Mouse (Mus musculus) adrenal gland, adult 18-20 months (tissue): Measurements from ENCODE around the gene Bcl2l12. TPM values are rescaled to one million over a fixed set of nuclear protein-coding genes. Genes with fewer than 3 reads are reported as not detected.
"Not testable (repeated sequence)": the region's sequence is repeated elsewhere in the genome, so short reads cannot be mapped to it uniquely, and the experiment has no call there.

Experiments used
- DNase-seq, 2 experiments: peaks; one replicate each; pipeline ENCODE4 v3.0.0; 2021 to 2022; ENCODE audit warnings: low spot score in 2 of 2
- long read RNA-seq, 2 experiments: library from polyadenylated mRNA; stranded (forward); transcript quantifications; one replicate each; pipeline ENCODE4 v2.0.0; 2021
- total RNA-seq, 2 experiments: library from RNA; stranded (reverse); gene quantifications; 1 replicate in 1 of 2; 2 replicates in 1 of 2; pipeline ENCODE4 v1.2.3; 2021

Bcl2l12 gene
- 10 to 100 TPM; 13.9 to 14.2 TPM for total RNA-seq
- long read RNA-seq, experiment 1, partial matches to known transcripts: 1 of 5 reads
- long read RNA-seq, experiment 1, other reads (novel, unspliced or antisense): 2 of 5 reads
- long read RNA-seq, experiment 2, transcript Bcl2l12-201 (7 exons, 1,075 nt): major isoform, 6 of 7 reads
- long read RNA-seq, experiment 2, partial matches to known transcripts: 0 of 7 reads
- long read RNA-seq, experiment 2, other reads (novel, unspliced or antisense): 1 of 7 reads

DNA sequence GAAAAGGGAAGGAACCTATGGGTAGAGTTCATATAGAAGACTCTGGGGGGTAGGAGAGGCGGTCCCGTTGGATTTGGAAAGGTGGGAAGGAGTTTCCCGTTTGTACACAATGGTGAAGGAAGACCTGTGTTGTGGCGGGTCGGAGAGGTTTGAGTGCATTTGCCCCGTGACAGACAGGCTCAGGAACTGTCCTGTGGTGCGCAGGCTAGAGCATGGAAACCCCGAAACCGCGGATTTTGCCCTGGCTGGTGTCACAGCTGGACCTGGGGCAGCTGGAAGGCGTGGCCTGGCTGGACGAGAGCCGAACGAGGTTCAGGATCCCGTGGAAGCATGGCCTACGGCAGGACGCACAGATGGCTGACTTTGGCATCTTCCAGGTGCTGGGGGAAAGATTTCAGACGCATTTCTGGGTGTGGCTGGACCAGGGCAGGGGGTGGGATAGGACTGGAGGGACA is at the start of gene Bcl2l12:
Gene Bcl2l12, minus strand, starts transcription at position 212 of the 455 bp plus-strand sequence.
- peak in 1 of 2 experiments; percentile 60 for DNase-seq

- no peak for DNase-seq
Measured at GRCm38 (mm10) chr7:45047491-45047890, 49.0 kb upstream of the Bcl2l12 start.

GRCm38 (mm10) chr7:45046853-45047350 is 48.4 kb upstream of the Bcl2l12 start:
- DNase-seq: no peak

DNA sequence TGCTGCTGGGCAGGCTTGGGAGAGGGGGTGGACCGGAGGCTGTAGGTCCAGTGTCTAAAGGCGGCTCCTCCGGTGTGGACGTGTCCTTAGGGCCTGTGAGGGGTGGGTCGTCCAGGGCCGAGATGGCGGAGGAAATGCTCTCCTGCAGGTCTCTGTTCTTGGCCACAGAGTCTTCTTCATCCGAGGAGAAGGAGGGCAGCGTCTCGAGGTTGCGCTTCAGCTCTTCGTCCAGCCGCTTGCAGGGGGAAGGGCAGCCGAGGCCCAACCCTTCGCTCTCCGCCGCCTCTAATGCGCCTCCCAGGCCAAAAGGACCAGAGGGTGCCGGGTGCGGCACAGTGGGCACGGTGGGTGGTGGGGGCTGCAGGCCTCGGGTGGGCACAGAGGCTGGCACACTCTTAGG is 47.2 kb upstream of the Bcl2l12 start:
- DNase-seq: no peak

- DNase-seq: no peak
Measured at GRCm38 (mm10) chr7:45043307-45043706, 44.8 kb upstream of the Bcl2l12 start.

DNA sequence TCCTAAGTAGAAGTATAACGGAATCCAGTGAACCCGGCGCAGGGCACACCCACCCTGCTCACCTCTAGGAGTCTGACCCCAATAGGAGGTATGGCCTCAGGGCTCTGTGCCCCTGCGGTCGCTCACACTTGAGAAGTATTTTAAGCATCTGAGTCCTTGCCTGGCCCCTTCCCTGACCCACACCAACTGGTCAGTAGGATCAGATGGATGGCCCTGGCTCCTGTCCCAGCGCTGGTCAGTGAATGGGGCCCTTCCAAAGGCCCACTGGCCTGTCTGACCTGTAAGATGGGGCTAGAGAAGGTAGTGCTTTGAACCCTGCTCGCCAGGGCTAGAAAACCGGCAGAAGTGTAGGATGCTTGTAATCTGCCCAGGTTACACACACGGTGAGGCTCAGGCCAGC is 42.3 kb upstream of the Bcl2l12 start:
- no peak for DNase-seq

- DNase-seq: no peak
Measured at GRCm38 (mm10) chr7:45038411-45038810, 39.9 kb upstream of the Bcl2l12 start.

DNA sequence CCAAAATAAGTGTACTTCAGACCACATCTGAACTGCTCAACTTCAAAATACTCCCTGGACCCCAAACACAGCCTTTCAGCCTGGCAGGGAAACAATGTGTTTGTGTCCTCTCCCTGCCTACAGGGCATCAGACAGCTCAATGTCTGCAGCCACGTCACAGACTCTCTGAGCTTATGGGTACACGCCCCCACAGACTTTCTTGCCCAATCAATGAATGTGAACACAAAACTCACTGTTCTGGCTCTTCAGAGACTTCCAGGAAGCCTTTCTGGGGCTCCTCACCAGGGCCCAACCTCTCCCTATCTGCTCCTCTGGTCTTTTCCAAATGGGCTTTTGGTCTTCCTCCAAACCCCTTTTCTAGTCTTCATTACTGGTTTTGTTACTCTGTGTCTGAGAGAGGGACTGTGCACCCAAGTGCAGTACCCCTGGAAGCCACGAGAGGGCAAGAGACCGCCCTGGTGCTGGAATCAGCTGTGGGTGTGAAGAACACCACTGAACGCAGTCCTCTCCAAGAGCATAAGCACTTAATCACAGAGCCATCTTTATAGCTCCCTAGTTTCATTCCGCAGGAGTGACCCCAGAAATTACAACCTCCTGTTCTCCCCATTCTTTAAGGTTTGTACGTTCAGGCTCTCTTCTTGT is 39.3 kb upstream of the Bcl2l12 start:
- peak; percentile 60 to 66 for DNase-seq

GRCm38 (mm10) chr7:45036702-45037101 is 38.2 kb upstream of the Bcl2l12 start:
- no peak for DNase-seq

GRCm38 (mm10) chr7:45035631-45036030 is 37.1 kb upstream of the Bcl2l12 start:
- DNase-seq: no peak

DNA sequence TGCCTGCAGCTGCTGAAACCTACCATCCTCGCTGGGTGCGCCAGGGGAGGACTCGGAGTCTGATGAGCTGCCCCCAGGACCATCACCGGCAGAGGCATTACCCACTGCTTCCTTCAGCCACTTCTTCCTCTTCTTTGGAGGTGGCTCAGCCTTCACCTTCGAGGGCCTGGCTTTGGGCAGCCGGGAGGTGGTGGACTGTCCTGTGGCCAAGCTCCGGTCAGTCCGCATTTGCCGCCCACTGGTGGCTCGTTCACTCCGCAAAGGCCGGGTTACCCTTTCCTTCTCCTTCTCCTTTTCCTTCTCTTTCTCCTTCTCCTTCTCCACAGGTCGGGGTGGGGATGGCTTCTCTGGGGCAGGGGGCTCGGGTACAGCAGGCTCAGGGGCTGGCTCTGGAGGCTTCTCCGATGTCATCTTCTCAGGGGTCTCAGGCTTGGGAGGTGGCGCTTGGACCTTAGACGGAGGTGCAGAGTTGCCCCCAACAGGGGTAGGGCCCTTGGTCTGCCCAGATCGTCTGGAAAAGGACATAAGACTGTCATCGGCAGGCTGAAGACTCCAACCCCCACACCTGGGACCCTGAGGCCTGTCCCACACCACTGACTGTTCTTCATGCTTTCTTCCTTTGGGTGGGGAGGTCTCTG is 35.3 kb upstream of the Bcl2l12 start:
- DNase-seq: no peak

- no peak for DNase-seq
Measured at GRCm38 (mm10) chr7:45030857-45031256, 32.3 kb upstream of the Bcl2l12 start.

DNA sequence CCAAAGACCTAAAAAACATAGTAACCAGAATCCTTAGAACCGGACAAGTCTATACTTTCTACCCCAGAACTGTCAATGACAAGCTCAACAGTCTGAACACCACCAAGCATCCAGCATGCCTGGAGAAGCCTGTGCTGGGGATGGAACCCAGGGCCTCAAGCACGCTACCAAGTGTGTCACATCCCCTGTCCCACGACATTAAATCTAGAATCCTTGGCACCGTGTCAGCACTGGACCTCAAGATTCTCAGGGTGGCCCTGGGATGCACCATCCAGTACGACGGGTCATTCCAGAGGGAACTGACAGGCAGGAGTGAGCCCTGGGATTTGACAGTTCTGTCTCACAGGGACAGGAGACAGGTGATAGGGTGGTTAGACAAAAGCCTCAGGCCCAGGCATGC is 31.5 kb upstream of the Bcl2l12 start:
- DNase-seq: no peak

DNA sequence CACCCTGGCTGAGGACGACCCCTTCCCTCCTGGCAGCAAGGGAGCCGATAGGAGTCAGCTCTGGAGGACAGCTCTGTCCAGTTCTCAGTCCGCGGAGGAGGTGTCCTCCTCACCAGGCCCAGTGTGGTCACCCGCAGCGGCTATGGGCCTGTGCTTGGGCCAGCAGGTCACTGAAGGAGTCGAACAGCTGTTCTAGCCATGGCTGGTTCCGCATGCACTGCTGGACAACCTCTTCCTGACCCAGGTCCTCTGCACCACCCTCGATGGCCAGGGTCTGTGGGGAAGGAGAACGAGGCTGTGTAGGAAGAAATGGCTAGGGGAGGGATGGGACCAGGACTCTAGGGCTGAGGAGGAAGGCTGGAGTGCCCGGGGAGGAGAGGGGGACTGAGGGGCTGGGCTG is 29.8 kb upstream of the Bcl2l12 start:
- no peak for DNase-seq

- no peak for DNase-seq
Measured at GRCm38 (mm10) chr7:45027761-45028160, 29.2 kb upstream of the Bcl2l12 start.

GRCm38 (mm10) chr7:45026256-45026655 is 27.7 kb upstream of the Bcl2l12 start:
- DNase-seq: no peak

GRCm38 (mm10) chr7:45025601-45026220 is 27.2 kb upstream of the Bcl2l12 start:
- peak in 1 of 2 experiments; percentile 45 for DNase-seq

DNA sequence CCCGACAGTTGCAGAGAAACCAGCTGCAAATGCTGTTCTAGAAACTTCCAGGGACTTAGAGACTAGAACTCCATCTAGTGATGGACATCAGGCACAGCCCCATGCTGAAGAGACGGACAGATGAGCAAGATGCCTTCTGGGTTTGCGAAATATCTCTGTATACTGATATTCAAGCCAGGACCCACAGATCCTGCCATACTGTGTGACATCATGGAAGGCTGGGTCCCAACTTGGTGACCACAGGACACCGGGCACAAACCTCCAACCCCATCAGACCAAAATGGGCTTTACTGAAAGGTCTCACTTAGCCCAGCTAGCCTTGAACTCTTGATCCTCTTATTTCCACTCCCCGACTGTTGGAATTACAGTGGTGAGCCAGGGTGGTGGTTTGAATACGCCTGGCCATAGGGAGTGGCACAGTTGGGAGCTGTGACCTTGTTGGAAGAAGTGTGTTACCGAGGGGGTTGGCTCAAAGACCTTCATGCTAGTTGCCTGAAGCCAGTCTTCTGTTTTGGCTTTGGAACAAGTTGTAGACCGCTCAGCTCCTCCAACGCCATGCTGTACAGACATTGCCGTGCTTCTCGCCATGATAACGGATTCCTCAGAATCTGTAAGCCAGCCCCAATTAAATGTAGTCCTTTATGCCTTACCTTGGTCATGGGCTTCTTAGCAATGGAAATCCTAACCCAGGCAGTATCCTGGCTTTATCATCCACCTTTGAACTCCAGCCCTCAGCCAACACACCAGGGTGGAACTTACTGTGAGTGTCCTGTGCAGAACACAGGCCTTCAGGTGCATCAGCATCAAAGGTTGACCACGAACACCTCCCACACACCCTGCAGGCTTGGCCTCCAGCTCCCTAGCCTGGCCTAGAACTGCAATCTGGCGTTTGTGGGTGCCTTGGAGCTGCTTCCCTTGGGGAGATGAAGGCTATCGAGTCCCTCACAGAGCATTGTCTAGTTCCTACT is 26.1 kb upstream of the Bcl2l12 start:
- DNase-seq: no peak

DNA sequence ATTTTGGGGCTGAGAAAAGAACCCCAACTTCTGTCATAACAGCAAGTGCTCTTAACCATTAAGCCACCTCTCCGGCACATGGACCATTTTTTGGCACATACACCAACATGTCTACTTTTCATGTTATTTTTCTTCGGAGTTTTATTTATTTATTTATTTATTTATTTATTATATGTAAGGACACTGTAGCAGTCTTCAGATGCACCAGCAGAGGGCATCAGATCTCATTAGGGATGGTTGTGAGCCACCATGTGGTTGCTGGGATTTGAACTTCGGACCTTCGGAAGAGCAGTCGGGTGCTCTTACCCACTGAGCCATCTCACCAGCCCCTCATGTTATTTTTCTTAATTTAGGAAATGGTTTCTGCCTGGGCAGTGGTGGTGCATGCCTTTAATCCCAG is 25.2 kb upstream of the Bcl2l12 start:
- DNase-seq: not testable (repeated sequence)

GRCm38 (mm10) chr7:45020225-45020624 is 21.7 kb upstream of the Bcl2l12 start:
- no peak for DNase-seq
